Mouse (Mus musculus) embryonic fibroblast, embryonic 13.5 days (primary cell): ENCODE measurements around the gene Zscan18. TPM values are rescaled to one million over a fixed set of nuclear protein-coding genes. Genes with fewer than 3 reads are reported as not detected.

Experiments used
- H3K27ac ChIP-seq: 2 replicates; pipeline ENCODE4 v1.5.1; 2012; ENCODE audit warnings: low read length, control low read depth, inconsistent platforms; ENCODE audit not compliant: insufficient read depth
- H3K4me1 ChIP-seq: 2 replicates; pipeline ENCODE4 v1.6.1; 2011; ENCODE audit warnings: low read length; ENCODE audit not compliant: control insufficient read depth, insufficient read depth
- H3K4me3 ChIP-seq: 2 replicates; pipeline ENCODE4 v1.5.1; 2011; ENCODE audit warnings: mild to moderate bottlenecking, control low read depth, low read length; ENCODE audit not compliant: insufficient read depth
- CTCF ChIP-seq: IDR thresholded peaks from 2 replicates; pipeline ENCODE4 v1.5.1; 2011; ENCODE audit warnings: mild to moderate bottlenecking, control low read depth, low read length, moderate library complexity, borderline replicate concordance; ENCODE audit not compliant: insufficient read depth
- POLR2A ChIP-seq: IDR thresholded peaks from 2 replicates; pipeline ENCODE4 v1.6.1; 2011; ENCODE audit warnings: low read depth, mild to moderate bottlenecking, control low read depth, low read length, moderate library complexity
- polyA plus RNA-seq: library from polyadenylated mRNA; stranded (reverse); fragments of >200 nt; gene quantifications from 2 replicates; pipeline ENCODE4 v1.2.4, GENCODE M21; 2011; ENCODE audit warnings: low read depth; ENCODE audit not compliant: missing spikeins, insufficient read length

Gene Zscan18
- polyA plus RNA-seq, result 1.5 and 1.9 TPM in 2 replicates

DNA sequence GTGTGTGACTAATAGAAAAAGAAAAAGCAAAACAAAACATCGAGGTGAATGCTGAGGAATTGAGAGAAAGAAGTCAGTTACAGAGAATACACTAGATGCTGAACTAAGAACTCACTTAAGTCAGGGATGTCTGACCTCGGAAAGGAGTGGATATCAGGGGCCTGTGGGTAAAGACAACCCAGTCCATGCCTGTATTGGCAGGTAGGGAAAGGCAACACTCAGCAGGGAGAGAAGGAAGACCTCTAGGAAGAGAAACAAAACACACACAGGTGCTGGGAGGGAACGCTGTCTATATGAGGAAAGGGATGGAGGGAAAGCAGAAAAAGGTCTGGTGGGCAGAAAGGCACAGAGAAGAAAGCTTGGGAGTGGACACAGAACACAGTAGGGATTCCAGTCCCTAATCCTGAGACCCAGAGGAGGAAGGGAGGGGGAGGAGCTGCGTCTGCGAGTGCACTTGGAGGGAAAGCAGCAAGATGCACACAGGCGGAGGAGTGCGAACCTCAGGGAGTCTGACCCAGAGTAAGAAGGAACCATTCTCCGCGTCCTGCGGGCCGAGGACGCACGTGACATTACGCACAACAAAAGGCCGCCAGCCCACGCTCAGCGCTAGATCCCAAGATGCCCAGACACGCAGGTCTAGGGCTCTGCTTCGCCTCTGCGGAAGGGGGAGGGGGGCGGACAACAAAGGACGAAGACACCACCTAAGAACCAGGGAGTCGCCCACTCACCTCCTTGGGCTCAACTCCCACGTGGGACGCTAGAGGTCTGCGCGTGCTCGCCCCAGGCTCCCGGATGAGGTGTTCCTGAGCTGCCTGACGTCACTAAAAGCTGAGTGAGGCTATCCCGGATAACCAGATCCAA lies at the start of gene Zscan18:
Gene Zscan18, minus strand, starts transcription at position 770 of the 861 bp plus-strand sequence.
- Histone ChIP-seq H3K4me3 (peak within 1 kb of the TSS; percentile 32), H3K4me1 (no peaks in the 10 kb centered on the region), H3K27ac (no peak within 1 kb of the TSS; the same call in 1 of the 2 replicates)
- TF ChIP-seq CTCF, result no peak
- peak; percentile 62 for TF ChIP-seq POLR2A

DNA sequence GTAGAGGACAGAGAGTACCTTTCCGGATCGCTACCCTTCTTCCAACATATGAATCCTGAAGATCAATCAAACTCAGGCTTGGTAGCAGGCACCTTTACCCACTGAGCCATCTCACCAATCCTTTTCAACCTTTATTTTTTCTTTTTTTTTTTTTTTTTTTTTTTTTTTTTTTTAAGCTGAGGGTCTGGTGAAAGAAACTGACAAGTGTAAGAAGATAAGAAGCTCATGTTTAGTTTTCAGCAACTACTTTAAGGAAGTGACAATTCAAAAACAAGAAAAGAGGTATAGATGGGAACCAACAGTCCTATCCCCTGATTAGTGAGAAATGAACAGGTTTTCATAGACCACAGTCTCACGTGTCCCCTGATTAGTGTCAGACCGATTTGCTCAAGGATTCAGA lies 32.3 kb upstream of the Zscan18 start:
- Histone ChIP-seq H3K4me3 (0 out of 2 replicates have a peak overlapping the region, but pooled peaks have one; percentile 64), H3K4me1 (no peaks in the 10 kb centered on the region), H3K27ac (no peak overlapping the region)
- TF ChIP-seq POLR2A (no peak), CTCF (no peak)

DNA sequence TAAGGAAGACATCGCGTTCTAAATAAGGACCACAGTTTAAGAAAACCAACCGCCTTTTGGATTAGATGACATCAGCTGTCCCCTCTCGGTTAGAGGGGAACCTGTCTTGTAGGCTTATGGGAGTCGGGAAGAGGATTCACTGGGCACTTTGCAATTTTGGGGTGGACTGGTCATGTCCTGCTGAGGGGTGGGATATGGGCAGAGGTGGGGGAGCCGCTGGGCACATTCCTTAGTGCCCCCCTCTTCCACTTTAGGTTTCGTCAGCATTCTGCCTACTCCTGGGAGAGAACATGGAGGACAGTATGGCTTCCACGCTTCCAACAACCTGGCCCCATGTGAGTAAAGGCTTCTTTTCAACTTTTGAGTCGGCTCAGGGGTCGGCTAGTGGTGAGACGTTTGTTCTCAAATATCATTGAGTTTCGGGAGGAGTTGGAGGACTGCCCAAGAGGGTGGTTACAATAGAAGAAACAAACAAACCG lies 31.8 kb upstream of the Zscan18 start:
- Histone ChIP-seq H3K4me1 (no peaks in the 10 kb centered on the region), H3K27ac (peak overlapping the region; percentile 60), H3K4me3 (peak overlapping the region; percentile 64)
- TF ChIP-seq CTCF (no peak), POLR2A (no peak)

DNA sequence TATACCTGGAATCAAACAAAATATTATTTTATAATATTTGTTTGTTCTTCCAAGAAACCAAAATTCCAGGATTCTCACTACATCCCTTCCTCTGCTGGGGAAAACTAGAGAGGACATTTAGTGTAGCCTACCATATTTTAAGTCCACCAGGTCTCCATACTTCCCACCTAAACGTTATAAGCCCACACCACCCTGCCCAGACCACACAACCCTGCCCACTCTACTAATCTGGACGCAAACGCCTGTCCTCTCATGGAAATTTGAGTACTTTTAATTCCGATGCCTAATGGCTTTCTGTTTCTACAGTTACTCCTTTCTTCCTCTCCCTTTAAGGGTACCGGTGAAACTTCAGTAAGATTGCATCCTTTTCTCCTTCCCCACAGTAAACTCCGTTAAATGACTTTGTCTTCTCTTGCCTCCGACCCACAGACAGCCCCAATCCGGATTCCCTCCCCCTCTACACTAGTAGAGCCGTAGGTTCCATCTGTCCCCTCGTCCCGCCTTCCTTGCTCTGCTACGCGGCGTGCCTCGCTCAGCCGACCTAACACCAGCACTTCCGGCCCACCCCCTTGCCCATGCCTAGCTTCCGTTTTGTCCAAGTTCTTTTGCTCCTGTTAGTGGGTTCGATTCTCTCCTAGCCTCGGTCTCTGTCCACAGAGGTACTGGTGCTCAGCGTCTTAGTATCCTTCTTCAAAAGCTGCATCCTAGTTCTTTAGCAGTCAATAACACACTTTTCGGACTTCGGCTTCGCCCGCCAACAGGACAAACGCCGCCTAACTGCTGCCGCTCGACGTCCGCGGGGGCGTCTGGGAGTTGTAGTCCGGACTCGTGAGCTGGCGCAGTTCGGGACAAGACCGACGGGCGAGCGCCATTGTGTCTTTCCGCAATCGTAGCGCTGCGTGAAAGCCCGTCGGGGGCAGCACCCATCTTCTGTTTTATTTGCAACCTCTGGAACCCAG lies 31.0 kb upstream of the Zscan18 start, which contains the start of gene Zfp110:
Gene Zfp110, plus strand, starts transcription at position 600 of the 959 bp plus-strand sequence.
- Histone ChIP-seq H3K4me3 (peak within 1 kb of the TSS; percentile 64), H3K4me1 (no peaks in the 10 kb centered on the region), H3K27ac (peak within 1 kb of the TSS; percentile 60)
- TF ChIP-seq CTCF, result no peak
- peak; percentile 89 for TF ChIP-seq POLR2A

DNA sequence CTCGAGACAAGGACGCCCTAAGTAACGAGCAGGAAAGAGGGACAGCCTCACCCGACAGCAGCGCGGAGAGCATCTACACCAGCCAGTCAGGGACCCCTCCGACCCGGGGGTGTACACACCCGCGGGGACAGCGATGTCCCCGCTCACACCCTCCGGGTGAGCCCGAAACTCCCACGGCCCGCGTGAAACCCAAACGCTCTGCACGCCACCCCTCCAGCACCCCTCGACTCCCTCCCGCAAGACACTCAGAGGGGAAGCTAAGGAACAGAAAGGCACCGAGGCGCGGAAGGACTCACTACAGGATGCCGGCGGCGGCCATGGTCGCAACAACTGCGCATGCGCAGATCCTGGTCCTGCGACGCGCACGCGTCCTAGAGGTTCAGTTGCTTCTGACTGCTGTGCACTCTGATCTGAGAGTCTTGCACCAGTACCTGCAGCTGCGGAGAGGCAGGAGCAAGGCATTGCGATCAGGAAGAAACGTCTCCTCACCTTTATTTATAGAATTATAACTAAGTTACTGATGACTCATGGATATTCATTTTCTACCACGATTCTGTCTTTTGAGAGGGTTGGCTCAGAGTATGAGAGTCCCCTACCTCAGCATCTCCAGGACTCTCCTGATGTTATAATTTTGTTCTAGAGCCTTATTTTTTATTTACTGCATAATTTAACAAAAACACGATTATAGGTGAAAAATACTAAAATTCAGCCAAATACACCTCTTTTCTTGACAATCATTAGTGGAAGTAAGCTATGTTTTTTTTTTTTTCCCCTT lies 15.3 kb upstream of the Zscan18 start, which contains the start of gene Zfp329:
Gene Zfp329, minus strand, starts transcription at position 338 of the 775 bp plus-strand sequence.
- peak within 1 kb of the TSS; percentile 96 for H3K4me3 ChIP-seq
- no peaks in the 10 kb centered on the region for H3K4me1 ChIP-seq
- peak within 1 kb of the TSS; percentile 48; the same call in 1 of the 2 replicates for H3K27ac ChIP-seq
- no peak for TF ChIP-seq CTCF
- TF ChIP-seq POLR2A, result peak; percentile 96

DNA sequence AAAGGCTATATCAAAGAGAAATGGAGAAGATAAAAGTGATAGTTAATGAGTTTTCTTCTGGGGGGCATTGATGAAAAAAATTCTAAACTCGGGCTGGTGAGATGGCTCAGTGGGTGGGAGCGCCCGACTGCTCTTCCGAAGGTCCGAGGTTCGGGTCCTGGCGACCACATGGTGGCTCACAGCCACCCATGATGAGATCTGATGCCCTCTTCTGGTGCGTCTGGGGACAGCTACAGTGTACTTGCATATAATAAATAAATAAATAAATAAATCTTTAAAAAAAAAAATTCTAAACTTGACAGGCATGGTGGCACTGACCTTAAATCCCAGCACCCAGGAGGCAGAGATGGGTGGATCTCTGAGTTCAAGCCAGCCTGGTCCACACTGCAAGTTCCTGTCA lies 12.1 kb upstream of the Zscan18 start:
- TF ChIP-seq POLR2A (no peak), CTCF (no peak)
- H3K27ac ChIP-seq, result no peak overlapping the region
- H3K4me3 ChIP-seq, result no peak overlapping the region
- no peaks in the 10 kb centered on the region for H3K4me1 ChIP-seq

DNA sequence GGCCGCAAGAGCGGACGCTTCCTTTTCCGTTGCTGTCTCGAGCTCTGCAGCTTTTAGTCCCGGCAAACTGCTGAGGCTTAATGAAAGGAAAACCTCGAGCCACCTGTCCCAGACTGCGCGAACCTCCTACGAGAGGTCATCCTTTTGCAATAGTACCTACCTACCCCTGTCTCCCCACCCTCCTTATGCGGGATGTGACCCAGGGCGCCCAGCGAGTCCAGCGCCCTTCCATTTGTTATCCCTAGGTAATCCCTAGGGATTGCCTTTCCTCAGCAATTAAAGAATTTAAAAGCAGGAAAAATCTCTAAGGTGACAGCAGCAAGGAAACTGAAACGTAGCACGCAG lies 264 bp upstream of the Zscan18 start:
- TF ChIP-seq CTCF (no peak), POLR2A (0 out of 2 replicates have a peak, but pooled peaks have one; percentile 5)
- Histone ChIP-seq H3K27ac (no peak overlapping the region; the same call in 1 of the 2 replicates), H3K4me1 (no peaks in the 10 kb centered on the region), H3K4me3 (peak overlapping the region; percentile 32)

DNA sequence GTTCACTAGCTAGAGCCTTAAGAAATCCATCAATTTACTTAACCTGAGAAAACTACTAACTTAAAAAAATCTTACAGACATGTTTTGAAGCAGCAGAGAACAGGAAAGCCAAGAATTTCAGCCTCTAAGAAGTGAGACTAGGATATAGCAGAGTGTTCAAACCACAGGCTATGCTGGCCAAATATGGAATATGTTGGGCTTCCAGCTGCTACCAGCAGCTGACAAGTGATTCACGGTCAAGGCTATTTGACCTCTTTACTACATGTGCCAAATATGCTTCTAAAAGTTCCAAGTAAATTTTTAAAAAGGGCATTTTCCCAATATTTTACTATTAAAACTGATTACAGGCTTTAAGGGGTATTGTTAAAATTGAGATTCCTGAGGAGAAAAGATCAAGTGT lies 3.9 kb downstream of the Zscan18 start:
- H3K4me3 ChIP-seq, result no peak overlapping the region
- no peaks in the 10 kb centered on the region for H3K4me1 ChIP-seq
- TF ChIP-seq CTCF, result no peak
- TF ChIP-seq POLR2A, result no peak
- no peak overlapping the region; the same call in 1 of the 2 replicates for H3K27ac ChIP-seq
